Mouse (Mus musculus): ENCODE results near the gene Gm5128. TPM values are rescaled to one million over a fixed set of nuclear protein-coding genes. Genes with fewer than 3 reads are reported as not detected.
"Not testable (repeated sequence)": the region's sequence is repeated elsewhere in the genome, so short reads cannot be mapped to it uniquely, and the experiment has no call there.

Gene Gm5128
- polyA plus RNA-seq (2015; fragmentation: Nextera tagmentation; extraction: Ambion mirVana) = not detected in 2 replicates

- not testable (repeated sequence) for H3K9me3 ChIP-seq (ENCODE audit: control insufficient read depth, low read length); H3K27ac ChIP-seq (ENCODE audit: low read length); H3K9ac ChIP-seq (ENCODE audit: low read depth, low read length); H3K27me3 ChIP-seq (replicated peaks; ENCODE audit: control insufficient read depth, insufficient read depth, low read length); H3K36me3 ChIP-seq (ENCODE audit: control insufficient read depth, insufficient read depth, low read length); H3K4me2 ChIP-seq (ENCODE audit: low read depth, low read length); ATAC-seq; H3K4me3 ChIP-seq (ENCODE audit: low read length); H3K4me1 ChIP-seq (ENCODE audit: control insufficient read depth, insufficient read depth, low read length)
- WGBS = no CpG with 5 or more reads among the region's 15 CpGs
Observed at GRCm38 (mm10) chrX:135372984-135373383, at the start of gene Gm5128. TSS of gene Gm5128 (plus strand) at chrX:135373284.

GRCm38 (mm10) chrX:135360685-135361084 is 12.4 kb upstream of the Gm5128 start:
- H3K9ac ChIP-seq (ENCODE audit: low read depth, low read length); H3K27ac ChIP-seq (ENCODE audit: low read length); H3K36me3 ChIP-seq (ENCODE audit: control insufficient read depth, insufficient read depth, low read length); H3K9me3 ChIP-seq (ENCODE audit: control insufficient read depth, low read length); H3K27me3 ChIP-seq (replicated peaks; ENCODE audit: control insufficient read depth, insufficient read depth, low read length); H3K4me1 ChIP-seq (ENCODE audit: control insufficient read depth, insufficient read depth, low read length); ATAC-seq; H3K4me3 ChIP-seq (ENCODE audit: low read length); H3K4me2 ChIP-seq (ENCODE audit: low read depth, low read length): not testable (repeated sequence)
- WGBS = 48% methylated on average over 3 of the region's 6 CpGs

GRCm38 (mm10) chrX:135361943-135362342 is 11.1 kb upstream of the Gm5128 start:
- no CpG with 5 or more reads among the region's 4 CpGs for WGBS
- H3K27me3 ChIP-seq (replicated peaks; ENCODE audit: control insufficient read depth, insufficient read depth, low read length); H3K4me1 ChIP-seq (ENCODE audit: control insufficient read depth, insufficient read depth, low read length); H3K9ac ChIP-seq (ENCODE audit: low read depth, low read length); H3K4me3 ChIP-seq (ENCODE audit: low read length); H3K27ac ChIP-seq (ENCODE audit: low read length); H3K4me2 ChIP-seq (ENCODE audit: low read depth, low read length); ATAC-seq; H3K9me3 ChIP-seq (ENCODE audit: control insufficient read depth, low read length); H3K36me3 ChIP-seq (ENCODE audit: control insufficient read depth, insufficient read depth, low read length): not testable (repeated sequence)

- H3K9me3 ChIP-seq (ENCODE audit: control insufficient read depth, low read length); H3K36me3 ChIP-seq (ENCODE audit: control insufficient read depth, insufficient read depth, low read length); ATAC-seq; H3K4me3 ChIP-seq (ENCODE audit: low read length); H3K4me1 ChIP-seq (ENCODE audit: control insufficient read depth, insufficient read depth, low read length); H3K4me2 ChIP-seq (ENCODE audit: low read depth, low read length); H3K9ac ChIP-seq (ENCODE audit: low read depth, low read length); H3K27ac ChIP-seq (ENCODE audit: low read length); H3K27me3 ChIP-seq (replicated peaks; ENCODE audit: control insufficient read depth, insufficient read depth, low read length): not testable (repeated sequence)
- no CpG with 5 or more reads among the region's 3 CpGs for WGBS
Observed at GRCm38 (mm10) chrX:135403578-135403977, 30.5 kb downstream of the Gm5128 start.

GRCm38 (mm10) chrX:135421203-135421602 is 48.1 kb downstream of the Gm5128 start:
- H3K4me1 ChIP-seq (ENCODE audit: control insufficient read depth, insufficient read depth, low read length); H3K4me3 ChIP-seq (ENCODE audit: low read length); H3K36me3 ChIP-seq (ENCODE audit: control insufficient read depth, insufficient read depth, low read length); H3K27me3 ChIP-seq (replicated peaks; ENCODE audit: control insufficient read depth, insufficient read depth, low read length); H3K9ac ChIP-seq (ENCODE audit: low read depth, low read length); H3K4me2 ChIP-seq (ENCODE audit: low read depth, low read length); H3K27ac ChIP-seq (ENCODE audit: low read length); ATAC-seq; H3K9me3 ChIP-seq (ENCODE audit: control insufficient read depth, low read length): not testable (repeated sequence)
- 48% methylated on average over 3 of the region's 7 CpGs for WGBS

- not testable (repeated sequence) for H3K9me3 ChIP-seq (ENCODE audit: control insufficient read depth, low read length); H3K27ac ChIP-seq (ENCODE audit: low read length); ATAC-seq; H3K36me3 ChIP-seq (ENCODE audit: control insufficient read depth, insufficient read depth, low read length); H3K9ac ChIP-seq (ENCODE audit: low read depth, low read length); H3K4me3 ChIP-seq (ENCODE audit: low read length); H3K4me2 ChIP-seq (ENCODE audit: low read depth, low read length); H3K4me1 ChIP-seq (ENCODE audit: control insufficient read depth, insufficient read depth, low read length); H3K27me3 ChIP-seq (replicated peaks; ENCODE audit: control insufficient read depth, insufficient read depth, low read length)
Observed at GRCm38 (mm10) chrX:135421824-135422223, 48.7 kb downstream of the Gm5128 start.

GRCm38 (mm10) chrX:135422473-135422872 is 49.4 kb downstream of the Gm5128 start:
- H3K9me3 ChIP-seq (ENCODE audit: control insufficient read depth, low read length); H3K36me3 ChIP-seq (ENCODE audit: control insufficient read depth, insufficient read depth, low read length); H3K27ac ChIP-seq (ENCODE audit: low read length); ATAC-seq; H3K4me3 ChIP-seq (ENCODE audit: low read length); H3K27me3 ChIP-seq (replicated peaks; ENCODE audit: control insufficient read depth, insufficient read depth, low read length); H3K4me1 ChIP-seq (ENCODE audit: control insufficient read depth, insufficient read depth, low read length); H3K4me2 ChIP-seq (ENCODE audit: low read depth, low read length); H3K9ac ChIP-seq (ENCODE audit: low read depth, low read length): not testable (repeated sequence)
- WGBS = no CpG with 5 or more reads among the region's 4 CpGs

Other genes with a start within 250 kb of the Gm5128 start
- gene Gm15023, start 195.7 kb upstream of the Gm5128 start, polyA plus RNA-seq (2015; fragmentation: Nextera tagmentation; extraction: Ambion mirVana) = not detected in 2 replicates
- gene Tceal6, start 162.6 kb upstream of the Gm5128 start, polyA plus RNA-seq (2015; fragmentation: Nextera tagmentation; extraction: Ambion mirVana) = 0.68 and 0.78 TPM in 2 replicates
- not detected in 2 replicates for gene Pramel3, start 71.0 kb upstream of the Gm5128 start, polyA plus RNA-seq (2015; fragmentation: Nextera tagmentation; extraction: Ambion mirVana)
- not detected in 2 replicates for gene Gm7903, start 60.6 kb downstream of the Gm5128 start, polyA plus RNA-seq (2015; fragmentation: Nextera tagmentation; extraction: Ambion mirVana)
- gene AV320801, start 121.3 kb downstream of the Gm5128 start, polyA plus RNA-seq (2015; fragmentation: Nextera tagmentation; extraction: Ambion mirVana) = not detected in 2 replicates
- 0.43 TPM in 1 of 2 replicates, not detected in the other for gene Nxf7, start 225.5 kb downstream of the Gm5128 start, polyA plus RNA-seq (2015; fragmentation: Nextera tagmentation; extraction: Ambion mirVana)